Mouse (Mus musculus): ENCODE results near the gene Rhbdf1. TPM values are rescaled to one million over a fixed set of nuclear protein-coding genes. Genes with fewer than 3 reads are reported as not detected.

The Rhbdf1 gene
- total and polyA plus RNA-seq, 3 experiments: 0.30 to 2.5 (median 0.91) TPM

DNA sequence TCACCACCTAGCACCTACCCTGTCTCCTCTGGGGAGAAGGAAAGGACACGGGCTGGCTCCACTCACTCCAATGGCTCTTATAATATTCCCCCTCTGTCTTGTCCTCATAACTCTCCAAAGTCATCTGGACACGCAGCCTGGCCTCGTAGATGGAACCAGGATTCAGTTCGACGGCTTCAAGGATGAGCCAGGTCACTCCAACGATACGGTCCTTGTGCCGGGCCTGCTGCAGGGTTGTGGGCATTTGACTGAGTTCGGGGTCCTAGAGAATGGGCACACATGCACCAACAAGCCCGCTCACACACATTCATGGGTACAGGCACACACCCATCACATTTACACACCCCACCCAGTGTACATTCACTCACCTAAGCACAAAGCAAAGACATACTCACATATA is 28.9 kb downstream of the Rhbdf1 start:
- DNase-seq (ENCODE audit: low spot score): no peak
- peaks cover 52% of the 10 kb centered on the region for H3K36me3 ChIP-seq (replicated peaks)
- H3K9me3 ChIP-seq (replicated peaks): no peaks in the 10 kb centered on the region
- ATAC-seq (ENCODE audit: extremely low read depth, insufficient number of reproducible peaks, low FRiP score, poor library complexity, severe bottlenecking): no peak
- peaks cover 38% of the 10 kb centered on the region for H3K4me1 ChIP-seq (ENCODE audit: insufficient read depth, low read depth, low read length)
- peaks cover 38% of the 10 kb centered on the region for H3K27me3 ChIP-seq (ENCODE audit: insufficient read depth, low read length)
- TF ChIP-seq TAL1 (conservative IDR thresholded peaks at IDR 0.05; ENCODE audit: low read depth, low read length) (no peak), CTCF (IDR thresholded peaks at IDR 0.05; ENCODE audit: low read depth, low read length) (no peak), POLR2AphosphoS5 (IDR thresholded peaks at IDR 0.05; ENCODE audit: insufficient replicate concordance, low read depth, low read length) (no peak), GATA2 (IDR thresholded peaks at IDR 0.05; ENCODE audit: borderline replicate concordance, low read depth, low read length) (no peak), GATA1 (IDR thresholded peaks at IDR 0.05; ENCODE audit: borderline replicate concordance, low read length) (no peak)
- H3K4me3 ChIP-seq (ENCODE audit: low read depth, low read length): no peak overlapping the region

DNA sequence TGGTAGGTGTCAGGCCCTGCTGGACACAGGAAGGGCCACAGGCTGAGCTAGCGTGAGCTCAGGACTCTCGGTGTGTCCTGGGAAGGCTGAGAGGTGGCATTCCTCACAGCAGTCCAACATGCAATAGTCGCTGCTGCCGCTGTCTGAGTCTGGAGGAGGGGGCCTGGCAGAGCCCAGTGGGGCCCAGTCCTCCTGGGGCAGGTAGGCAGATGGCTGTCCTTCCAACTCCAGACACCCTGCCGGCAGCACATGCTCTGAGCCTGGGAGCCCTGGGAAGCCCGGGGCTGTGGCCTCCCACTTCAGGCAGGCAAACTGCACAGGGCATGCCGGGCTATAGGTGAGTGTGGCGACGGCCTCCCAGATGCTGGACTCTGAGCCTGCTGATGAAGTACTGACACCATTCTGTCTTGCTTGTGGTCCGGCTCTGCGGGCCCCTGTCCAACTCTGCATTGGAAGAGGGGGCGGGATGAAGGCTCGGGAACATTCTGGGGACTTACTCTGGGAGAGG is 31.4 kb downstream of the Rhbdf1 start:
- TF ChIP-seq CTCF (IDR thresholded peaks at IDR 0.05; ENCODE audit: low read depth, low read length) (no peak), TAL1 (conservative IDR thresholded peaks at IDR 0.05; ENCODE audit: low read depth, low read length) (no peak), POLR2AphosphoS5 (IDR thresholded peaks at IDR 0.05; ENCODE audit: insufficient replicate concordance, low read depth, low read length) (no peak), GATA1 (IDR thresholded peaks at IDR 0.05; ENCODE audit: borderline replicate concordance, low read length) (no peak), GATA2 (IDR thresholded peaks at IDR 0.05; ENCODE audit: borderline replicate concordance, low read depth, low read length) (no peak)
- Histone ChIP-seq H3K4me1 (ENCODE audit: insufficient read depth, low read depth, low read length) (peaks cover 14% of the 10 kb centered on the region), H3K36me3 (replicated peaks) (peaks cover 52% of the 10 kb centered on the region), H3K4me3 (ENCODE audit: low read depth, low read length) (no peak overlapping the region), H3K27me3 (ENCODE audit: insufficient read depth, low read length) (peaks cover 33% of the 10 kb centered on the region), H3K9me3 (replicated peaks) (no peaks in the 10 kb centered on the region)
- ATAC-seq (ENCODE audit: extremely low read depth, insufficient number of reproducible peaks, low FRiP score, poor library complexity, severe bottlenecking) (no peak), DNase-seq (ENCODE audit: low spot score) (no peak)

DNA sequence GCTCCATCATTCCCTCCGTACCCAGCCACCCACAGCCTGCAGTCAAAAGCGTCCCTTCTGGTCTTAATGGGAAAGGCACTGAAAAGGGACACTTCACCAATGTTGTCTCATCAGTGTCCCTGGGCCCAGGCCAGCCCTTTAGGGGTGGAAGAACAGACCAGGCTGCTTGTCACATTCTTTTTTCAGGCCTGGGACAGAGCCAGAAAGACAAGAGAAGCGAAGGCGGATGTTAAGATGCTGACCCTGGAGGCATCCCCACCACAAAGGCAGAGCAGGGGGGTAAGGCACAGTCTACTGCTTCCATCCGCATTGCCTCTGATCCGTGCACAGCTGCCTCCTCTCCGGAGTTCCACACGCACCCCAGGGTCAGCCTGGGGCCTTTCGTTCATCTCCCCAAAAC is 32.0 kb downstream of the Rhbdf1 start:
- Histone ChIP-seq H3K27me3 (ENCODE audit: insufficient read depth, low read length) (peaks cover 33% of the 10 kb centered on the region), H3K4me1 (ENCODE audit: insufficient read depth, low read depth, low read length) (peaks cover 9% of the 10 kb centered on the region), H3K36me3 (replicated peaks) (peaks cover 49% of the 10 kb centered on the region), H3K9me3 (replicated peaks) (no peaks in the 10 kb centered on the region), H3K4me3 (ENCODE audit: low read depth, low read length) (no peak overlapping the region)
- ATAC-seq (ENCODE audit: extremely low read depth, insufficient number of reproducible peaks, low FRiP score, poor library complexity, severe bottlenecking) (no peak), DNase-seq (ENCODE audit: low spot score) (no peak)
- TF ChIP-seq POLR2AphosphoS5 (IDR thresholded peaks at IDR 0.05; ENCODE audit: insufficient replicate concordance, low read depth, low read length) (no peak), GATA2 (IDR thresholded peaks at IDR 0.05; ENCODE audit: borderline replicate concordance, low read depth, low read length) (no peak), TAL1 (conservative IDR thresholded peaks at IDR 0.05; ENCODE audit: low read depth, low read length) (no peak), GATA1 (IDR thresholded peaks at IDR 0.05; ENCODE audit: borderline replicate concordance, low read length) (no peak), CTCF (IDR thresholded peaks at IDR 0.05; ENCODE audit: low read depth, low read length) (no peak)

DNA sequence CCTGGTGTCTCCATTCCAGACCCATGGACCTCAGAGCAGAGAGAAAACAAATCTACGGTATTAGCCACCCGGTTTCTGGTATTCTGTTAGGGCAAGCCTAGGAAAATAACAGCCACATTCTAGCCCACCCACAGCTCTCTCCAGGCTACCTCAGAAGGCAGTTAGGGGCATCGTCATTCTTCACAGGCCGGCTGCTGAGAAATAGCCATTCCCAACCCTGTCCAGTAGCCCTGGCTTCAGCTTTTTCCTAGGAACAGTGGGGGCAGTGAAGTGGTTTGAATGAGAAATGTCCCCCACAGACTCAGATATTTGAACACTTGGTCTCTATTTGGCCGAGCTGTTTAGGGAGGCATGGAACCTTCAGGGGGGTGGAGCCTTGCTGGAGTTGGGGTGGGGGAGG is 32.7 kb downstream of the Rhbdf1 start:
- ATAC-seq (ENCODE audit: extremely low read depth, insufficient number of reproducible peaks, low FRiP score, poor library complexity, severe bottlenecking) (no peak), DNase-seq (ENCODE audit: low spot score) (no peak)
- no peaks in the 10 kb centered on the region for H3K9me3 ChIP-seq (replicated peaks)
- no peak for TF ChIP-seq GATA1 (IDR thresholded peaks at IDR 0.05; ENCODE audit: borderline replicate concordance, low read length)
- TF ChIP-seq POLR2AphosphoS5 (IDR thresholded peaks at IDR 0.05; ENCODE audit: insufficient replicate concordance, low read depth, low read length): no peak
- TF ChIP-seq TAL1 (conservative IDR thresholded peaks at IDR 0.05; ENCODE audit: low read depth, low read length): no peak
- TF ChIP-seq CTCF (IDR thresholded peaks at IDR 0.05; ENCODE audit: low read depth, low read length): no peak
- TF ChIP-seq GATA2 (IDR thresholded peaks at IDR 0.05; ENCODE audit: borderline replicate concordance, low read depth, low read length): no peak
- H3K36me3 ChIP-seq (replicated peaks): peaks cover 42% of the 10 kb centered on the region
- H3K4me1 ChIP-seq (ENCODE audit: insufficient read depth, low read depth, low read length): peaks cover 7% of the 10 kb centered on the region
- no peak overlapping the region for H3K4me3 ChIP-seq (ENCODE audit: low read depth, low read length)
- peaks cover 32% of the 10 kb centered on the region for H3K27me3 ChIP-seq (ENCODE audit: insufficient read depth, low read length)

DNA sequence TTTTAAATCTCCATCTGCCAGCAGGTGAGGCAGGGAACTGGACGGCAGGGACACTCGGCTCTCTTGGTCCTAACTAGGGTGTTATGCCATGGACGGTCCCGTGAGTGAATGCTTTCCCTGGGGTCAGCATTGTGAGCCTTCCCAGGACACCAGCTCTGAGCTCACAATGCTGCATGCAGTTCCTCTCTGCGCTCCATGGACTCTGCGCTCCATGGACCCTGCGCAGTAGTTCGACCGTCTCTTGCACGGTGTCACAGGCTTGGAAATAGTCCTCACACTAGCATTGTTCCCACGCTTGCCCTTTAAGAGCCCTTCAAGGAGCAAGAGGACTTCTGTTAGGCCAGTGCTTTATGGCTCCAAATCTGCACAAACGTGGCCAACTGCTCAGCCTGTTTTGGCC is 33.2 kb downstream of the Rhbdf1 start:
- DNase-seq (ENCODE audit: low spot score): no peak
- TF ChIP-seq CTCF (IDR thresholded peaks at IDR 0.05; ENCODE audit: low read depth, low read length) (no peak), TAL1 (conservative IDR thresholded peaks at IDR 0.05; ENCODE audit: low read depth, low read length) (no peak), POLR2AphosphoS5 (IDR thresholded peaks at IDR 0.05; ENCODE audit: insufficient replicate concordance, low read depth, low read length) (no peak), GATA2 (IDR thresholded peaks at IDR 0.05; ENCODE audit: borderline replicate concordance, low read depth, low read length) (no peak), GATA1 (IDR thresholded peaks at IDR 0.05; ENCODE audit: borderline replicate concordance, low read length) (no peak)

DNA sequence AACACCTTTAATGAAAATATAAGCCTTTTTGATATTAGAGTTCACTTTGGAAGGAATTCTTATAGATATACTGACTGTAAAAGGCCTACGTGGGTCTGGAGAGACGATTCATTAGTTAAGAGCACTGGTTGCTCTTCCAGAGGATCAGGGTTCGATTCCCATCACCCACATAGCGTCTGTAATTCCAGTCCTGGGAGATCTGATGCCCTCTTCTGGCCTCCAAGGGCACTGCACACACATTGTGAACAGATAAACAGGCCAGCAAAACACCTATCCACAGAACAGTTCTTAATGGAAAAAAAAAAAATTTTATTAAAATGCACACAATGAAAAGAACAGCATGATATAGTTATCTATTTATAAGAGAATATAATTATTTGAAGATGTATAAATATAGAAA is 34.8 kb downstream of the Rhbdf1 start:
- DNase-seq (ENCODE audit: low spot score) (no peak), ATAC-seq (ENCODE audit: extremely low read depth, insufficient number of reproducible peaks, low FRiP score, poor library complexity, severe bottlenecking) (no peak)
- TF ChIP-seq TAL1 (conservative IDR thresholded peaks at IDR 0.05; ENCODE audit: low read depth, low read length): no peak
- no peak for TF ChIP-seq GATA2 (IDR thresholded peaks at IDR 0.05; ENCODE audit: borderline replicate concordance, low read depth, low read length)
- no peak for TF ChIP-seq CTCF (IDR thresholded peaks at IDR 0.05; ENCODE audit: low read depth, low read length)
- no peak for TF ChIP-seq POLR2AphosphoS5 (IDR thresholded peaks at IDR 0.05; ENCODE audit: insufficient replicate concordance, low read depth, low read length)
- TF ChIP-seq GATA1 (IDR thresholded peaks at IDR 0.05; ENCODE audit: borderline replicate concordance, low read length): no peak
- Histone ChIP-seq H3K36me3 (replicated peaks) (peaks cover 21% of the 10 kb centered on the region), H3K9me3 (replicated peaks) (no peaks in the 10 kb centered on the region), H3K4me3 (ENCODE audit: low read depth, low read length) (no peak overlapping the region), H3K4me1 (ENCODE audit: insufficient read depth, low read depth, low read length) (peaks cover 4% of the 10 kb centered on the region), H3K27me3 (ENCODE audit: insufficient read depth, low read length) (peaks cover 22% of the 10 kb centered on the region)

More for the DNA sequence above, 33.2 kb downstream of the Rhbdf1 start:
- H3K4me1 ChIP-seq (ENCODE audit: insufficient read depth, low read depth, low read length): peaks cover 4% of the 10 kb centered on the region
- no peak for ATAC-seq (ENCODE audit: extremely low read depth, insufficient number of reproducible peaks, low FRiP score, poor library complexity, severe bottlenecking)
- H3K9me3 ChIP-seq (replicated peaks): no peaks in the 10 kb centered on the region
- H3K36me3 ChIP-seq (replicated peaks): peaks cover 36% of the 10 kb centered on the region
- H3K4me3 ChIP-seq (ENCODE audit: low read depth, low read length): no peak overlapping the region
- H3K27me3 ChIP-seq (ENCODE audit: insufficient read depth, low read length): peaks cover 29% of the 10 kb centered on the region

All from G1E (cell line).